Mouse (Mus musculus): ENCODE data around the gene Gpr161. TPM values are rescaled to one million over a fixed set of nuclear protein-coding genes. Genes with fewer than 3 reads are reported as not detected.

Gene Gpr161
- 2.8 and 3.3 TPM in 2 replicates for polyA plus RNA-seq (2011; ENCODE audit: insufficient read depth, insufficient read length, low read depth, missing spikeins)

- H3K27ac ChIP-seq (ENCODE audit: insufficient read depth, low read length), result no peak within 1 kb of the TSS
- no peak within 1 kb of the TSS for H3K4me3 ChIP-seq (ENCODE audit: low read depth, low read length)
- no peaks in the 10 kb centered on the region for H3K9me3 ChIP-seq (replicated peaks; ENCODE audit: control insufficient read depth, insufficient read depth, low read length, poor library complexity, severe bottlenecking)
- no peaks in the 10 kb centered on the region for H3K4me1 ChIP-seq (ENCODE audit: control insufficient read depth, insufficient read depth, low read length)
- no peaks in the 10 kb centered on the region for H3K36me3 ChIP-seq (ENCODE audit: control insufficient read depth, insufficient read depth, low read length, poor library complexity, severe bottlenecking)
- H3K27me3 ChIP-seq (ENCODE audit: control insufficient read depth, insufficient read depth, low read length, poor library complexity, severe bottlenecking), result no peaks in the 10 kb centered on the region
- TF ChIP-seq CTCF (IDR thresholded peaks at IDR 0.05; ENCODE audit: low read depth, low read length) (no peak), EP300 (IDR thresholded peaks at IDR 0.05; ENCODE audit: insufficient read depth, low read depth, low read length) (no peak), POLR2A (IDR thresholded peaks at IDR 0.05; ENCODE audit: insufficient read depth, low read length) (no peak)
- H3K9ac ChIP-seq (ENCODE audit: low read depth, poor library complexity, severe bottlenecking), result no peak within 1 kb of the TSS
These were observed at the start of gene Gpr161 for GRCm38 (mm10) chr1:165295489-165295888. Gpr161 (plus strand) TSS chr1:165295789.

- Histone ChIP-seq H3K27me3 (ENCODE audit: control insufficient read depth, insufficient read depth, low read length, poor library complexity, severe bottlenecking) (no peaks in the 10 kb centered on the region), H3K36me3 (ENCODE audit: control insufficient read depth, insufficient read depth, low read length, poor library complexity, severe bottlenecking) (no peaks in the 10 kb centered on the region), H3K4me1 (ENCODE audit: control insufficient read depth, insufficient read depth, low read length) (no peaks in the 10 kb centered on the region), H3K4me3 (ENCODE audit: low read depth, low read length) (no peak overlapping the region), H3K9ac (ENCODE audit: low read depth, poor library complexity, severe bottlenecking) (no peak overlapping the region), H3K27ac (ENCODE audit: insufficient read depth, low read length) (no peak overlapping the region), H3K9me3 (replicated peaks; ENCODE audit: control insufficient read depth, insufficient read depth, low read length, poor library complexity, severe bottlenecking) (no peaks in the 10 kb centered on the region)
- TF ChIP-seq POLR2A (IDR thresholded peaks at IDR 0.05; ENCODE audit: insufficient read depth, low read length) (no peak), EP300 (IDR thresholded peaks at IDR 0.05; ENCODE audit: insufficient read depth, low read depth, low read length) (no peak), CTCF (IDR thresholded peaks at IDR 0.05; ENCODE audit: low read depth, low read length) (no peak)
These were observed 49.0 kb upstream of the Gpr161 start for GRCm38 (mm10) chr1:165246587-165246986.

DNA sequence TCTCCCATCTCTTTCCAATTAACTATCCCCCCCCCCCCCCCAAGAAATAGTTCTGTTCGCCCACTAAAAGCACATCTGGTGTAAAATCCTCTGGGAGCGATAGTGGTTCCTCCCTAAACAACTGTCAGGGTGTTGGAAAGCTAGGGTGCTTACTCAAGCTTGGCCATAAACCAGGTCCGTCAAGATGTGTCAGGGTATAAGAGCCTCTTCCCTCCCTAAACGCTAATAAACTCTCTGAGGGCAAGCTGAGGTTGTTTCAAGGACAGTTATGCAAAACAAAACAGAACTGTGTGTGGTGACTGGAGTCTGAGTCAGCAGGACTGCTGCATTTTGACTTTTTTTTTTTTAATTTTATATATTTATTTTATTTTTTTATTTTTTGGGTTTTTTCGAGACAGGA, 48.5 kb upstream of the Gpr161 start:
- no peaks in the 10 kb centered on the region for H3K27me3 ChIP-seq (ENCODE audit: control insufficient read depth, insufficient read depth, low read length, poor library complexity, severe bottlenecking)
- TF ChIP-seq CTCF (IDR thresholded peaks at IDR 0.05; ENCODE audit: low read depth, low read length) (no peak), POLR2A (IDR thresholded peaks at IDR 0.05; ENCODE audit: insufficient read depth, low read length) (no peak), EP300 (IDR thresholded peaks at IDR 0.05; ENCODE audit: insufficient read depth, low read depth, low read length) (no peak)
- H3K4me3 ChIP-seq (ENCODE audit: low read depth, low read length), result no peak overlapping the region
- H3K27ac ChIP-seq (ENCODE audit: insufficient read depth, low read length), result no peak overlapping the region
- no peaks in the 10 kb centered on the region for H3K4me1 ChIP-seq (ENCODE audit: control insufficient read depth, insufficient read depth, low read length)
- no peaks in the 10 kb centered on the region for H3K36me3 ChIP-seq (ENCODE audit: control insufficient read depth, insufficient read depth, low read length, poor library complexity, severe bottlenecking)
- H3K9ac ChIP-seq (ENCODE audit: low read depth, poor library complexity, severe bottlenecking), result no peak overlapping the region
- no peaks in the 10 kb centered on the region for H3K9me3 ChIP-seq (replicated peaks; ENCODE audit: control insufficient read depth, insufficient read depth, low read length, poor library complexity, severe bottlenecking)

- Histone ChIP-seq H3K4me1 (ENCODE audit: control insufficient read depth, insufficient read depth, low read length) (no peaks in the 10 kb centered on the region), H3K4me3 (ENCODE audit: low read depth, low read length) (no peak overlapping the region), H3K36me3 (ENCODE audit: control insufficient read depth, insufficient read depth, low read length, poor library complexity, severe bottlenecking) (no peaks in the 10 kb centered on the region), H3K9me3 (replicated peaks; ENCODE audit: control insufficient read depth, insufficient read depth, low read length, poor library complexity, severe bottlenecking) (no peaks in the 10 kb centered on the region), H3K27ac (ENCODE audit: insufficient read depth, low read length) (no peak overlapping the region), H3K9ac (ENCODE audit: low read depth, poor library complexity, severe bottlenecking) (no peak overlapping the region), H3K27me3 (ENCODE audit: control insufficient read depth, insufficient read depth, low read length, poor library complexity, severe bottlenecking) (no peaks in the 10 kb centered on the region)
- TF ChIP-seq POLR2A (IDR thresholded peaks at IDR 0.05; ENCODE audit: insufficient read depth, low read length), result no peak
- no peak for TF ChIP-seq EP300 (IDR thresholded peaks at IDR 0.05; ENCODE audit: insufficient read depth, low read depth, low read length)
- TF ChIP-seq CTCF (IDR thresholded peaks at IDR 0.05; ENCODE audit: low read depth, low read length), result no peak
These were observed 47.8 kb upstream of the Gpr161 start for GRCm38 (mm10) chr1:165247788-165248187.

- no peaks in the 10 kb centered on the region for H3K36me3 ChIP-seq (ENCODE audit: control insufficient read depth, insufficient read depth, low read length, poor library complexity, severe bottlenecking)
- no peaks in the 10 kb centered on the region for H3K27me3 ChIP-seq (ENCODE audit: control insufficient read depth, insufficient read depth, low read length, poor library complexity, severe bottlenecking)
- no peaks in the 10 kb centered on the region for H3K9me3 ChIP-seq (replicated peaks; ENCODE audit: control insufficient read depth, insufficient read depth, low read length, poor library complexity, severe bottlenecking)
- H3K4me1 ChIP-seq (ENCODE audit: control insufficient read depth, insufficient read depth, low read length), result no peaks in the 10 kb centered on the region
- no peak overlapping the region for H3K9ac ChIP-seq (ENCODE audit: low read depth, poor library complexity, severe bottlenecking)
- no peak overlapping the region for H3K27ac ChIP-seq (ENCODE audit: insufficient read depth, low read length)
- no peak overlapping the region for H3K4me3 ChIP-seq (ENCODE audit: low read depth, low read length)
- TF ChIP-seq POLR2A (IDR thresholded peaks at IDR 0.05; ENCODE audit: insufficient read depth, low read length) (no peak), CTCF (IDR thresholded peaks at IDR 0.05; ENCODE audit: low read depth, low read length) (no peak), EP300 (IDR thresholded peaks at IDR 0.05; ENCODE audit: insufficient read depth, low read depth, low read length) (no peak)
These were observed 46.7 kb upstream of the Gpr161 start for GRCm38 (mm10) chr1:165248842-165249241.

DNA sequence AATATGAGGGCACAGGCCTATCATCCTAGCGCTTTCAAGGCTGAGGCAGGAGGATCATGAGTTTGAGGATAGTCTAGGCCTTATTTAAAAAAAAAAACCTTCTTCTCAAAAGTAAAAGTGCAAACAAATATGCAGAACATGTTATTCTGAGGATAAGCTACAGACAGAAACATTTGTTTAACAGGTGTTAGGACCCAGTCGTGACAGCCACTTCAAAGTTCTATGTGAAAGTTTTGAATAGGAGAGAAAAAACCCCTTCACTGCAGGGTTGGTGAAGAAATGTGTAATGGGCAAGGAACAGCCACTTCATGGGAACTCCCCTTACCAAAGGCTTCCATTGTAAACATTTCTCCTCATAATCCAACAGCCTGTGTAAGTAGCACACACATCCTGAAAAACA, 45.0 kb upstream of the Gpr161 start:
- H3K9me3 ChIP-seq (replicated peaks; ENCODE audit: control insufficient read depth, insufficient read depth, low read length, poor library complexity, severe bottlenecking), result no peaks in the 10 kb centered on the region
- no peak overlapping the region for H3K4me3 ChIP-seq (ENCODE audit: low read depth, low read length)
- H3K36me3 ChIP-seq (ENCODE audit: control insufficient read depth, insufficient read depth, low read length, poor library complexity, severe bottlenecking), result no peaks in the 10 kb centered on the region
- H3K27me3 ChIP-seq (ENCODE audit: control insufficient read depth, insufficient read depth, low read length, poor library complexity, severe bottlenecking), result no peaks in the 10 kb centered on the region
- H3K9ac ChIP-seq (ENCODE audit: low read depth, poor library complexity, severe bottlenecking), result no peak overlapping the region
- H3K4me1 ChIP-seq (ENCODE audit: control insufficient read depth, insufficient read depth, low read length), result no peaks in the 10 kb centered on the region
- TF ChIP-seq POLR2A (IDR thresholded peaks at IDR 0.05; ENCODE audit: insufficient read depth, low read length) (no peak), CTCF (IDR thresholded peaks at IDR 0.05; ENCODE audit: low read depth, low read length) (no peak), EP300 (IDR thresholded peaks at IDR 0.05; ENCODE audit: insufficient read depth, low read depth, low read length) (no peak)
- H3K27ac ChIP-seq (ENCODE audit: insufficient read depth, low read length), result no peak overlapping the region

Measured in ES-Bruce4 (cell line).